Mouse (Mus musculus): ENCODE measurements around the gene Trim39. TPM values are rescaled to one million over a fixed set of nuclear protein-coding genes. Genes with fewer than 3 reads are reported as not detected.
A peak's percentile ranks its signal among the peaks of the same experiment; 100 is the strongest.

The Trim39 gene
- total and polyA plus RNA-seq, 2 experiments from 2014 or later: 14.3 to 23.5 TPM

DNA sequence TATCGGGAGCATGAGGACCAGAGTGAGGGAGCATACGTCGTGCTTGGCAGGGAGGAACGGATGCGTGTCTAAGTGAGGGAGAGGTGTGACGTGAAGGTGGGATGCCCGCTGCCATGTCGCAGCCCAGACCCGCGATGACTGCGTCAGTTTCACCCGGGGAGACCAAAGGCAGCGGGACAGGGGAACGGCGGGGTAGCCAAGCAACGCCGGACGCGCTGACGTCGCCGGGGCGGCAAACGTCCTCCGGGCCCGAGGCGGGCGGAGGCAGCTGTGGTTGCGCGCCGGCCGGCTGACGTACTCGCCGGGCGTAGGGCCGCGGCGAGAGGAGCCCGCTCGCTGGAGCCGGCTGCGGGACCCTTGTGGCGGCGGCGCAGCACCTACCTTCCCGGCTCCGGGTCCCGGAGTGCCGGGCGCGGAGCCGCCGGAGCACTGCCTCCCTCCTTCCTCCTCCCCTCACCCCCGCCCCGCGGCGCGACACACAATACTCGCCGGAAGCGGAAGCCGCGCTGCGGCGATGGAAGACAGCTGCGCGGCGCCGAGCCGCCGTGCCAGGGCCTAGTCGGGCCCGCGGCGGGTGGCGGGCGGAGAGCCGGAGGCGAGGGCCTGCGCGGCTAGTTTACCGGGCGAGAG is 976 bp downstream of the Trim39 start:
- no peaks in the 10 kb centered on the region for H3K9me3 ChIP-seq (ENCODE audit: low read length)
- peak overlapping the region; percentile 94 for H3K4me3 ChIP-seq (ENCODE audit: low read depth, low read length)
- peak; percentile 93 for ATAC-seq (ENCODE audit: low FRiP score)
- H3K27ac ChIP-seq (ENCODE audit: low read depth, low read length): peak overlapping the region; percentile 96
- H3K4me1 ChIP-seq (ENCODE audit: insufficient read depth, low read length): peaks cover 17% of the 10 kb centered on the region
- no peaks in the 10 kb centered on the region for H3K27me3 ChIP-seq (ENCODE audit: insufficient read depth, low read length)
- peaks cover 19% of the 10 kb centered on the region for H3K36me3 ChIP-seq (ENCODE audit: insufficient read depth, low read length)
- peak overlapping the region; percentile 96 for H3K9ac ChIP-seq (replicated peaks; ENCODE audit: low read length, poor library complexity, severe bottlenecking)
- peak; percentile 90 for DNase-seq (ENCODE audit: low spot score)
- under 1% methylated on average over 68 of the region's 84 CpGs for WGBS
- H3K4me2 ChIP-seq (ENCODE audit: low read depth, low read length, poor library complexity, severe bottlenecking): peak overlapping the region; percentile 88
- TF ChIP-seq CTCF (IDR thresholded peaks at IDR 0.05): no peak

DNA sequence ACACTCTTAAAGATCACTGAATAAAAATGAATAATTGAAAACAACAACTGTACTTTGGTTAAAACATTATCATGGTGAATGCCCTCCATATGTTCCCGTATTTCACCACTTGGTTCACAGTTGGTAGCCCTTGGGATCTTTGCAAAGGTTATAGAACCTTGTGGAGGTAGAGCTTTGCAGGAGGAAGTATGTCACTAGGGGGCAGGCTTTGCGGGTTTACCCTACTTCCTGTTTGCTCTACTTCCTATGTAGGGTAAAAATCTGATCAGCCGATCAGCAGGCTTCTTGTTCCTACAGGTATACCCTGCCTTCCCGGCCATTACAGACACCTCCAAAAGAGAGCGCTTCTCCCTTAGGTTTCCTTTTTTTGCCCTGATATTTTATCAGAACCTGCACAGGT is 6.2 kb downstream of the Trim39 start:
- no peak for ATAC-seq (ENCODE audit: low FRiP score)
- Histone ChIP-seq H3K36me3 (ENCODE audit: insufficient read depth, low read length) (peaks cover 39% of the 10 kb centered on the region), H3K4me2 (ENCODE audit: low read depth, low read length, poor library complexity, severe bottlenecking) (no peak overlapping the region), H3K4me1 (ENCODE audit: insufficient read depth, low read length) (no peaks in the 10 kb centered on the region; the same call in 1 of the 2 replicates), H3K27ac (ENCODE audit: low read depth, low read length) (no peak overlapping the region), H3K4me3 (ENCODE audit: low read depth, low read length) (no peak overlapping the region), H3K9ac (replicated peaks; ENCODE audit: low read length, poor library complexity, severe bottlenecking) (no peak overlapping the region), H3K9me3 (ENCODE audit: low read length) (no peaks in the 10 kb centered on the region), H3K27me3 (ENCODE audit: insufficient read depth, low read length) (no peaks in the 10 kb centered on the region)
- TF ChIP-seq CTCF (IDR thresholded peaks at IDR 0.05): peak; percentile 38
- no peak for DNase-seq (ENCODE audit: low spot score)
- WGBS: 77% methylated on average over 5 of the region's 5 CpGs

DNA sequence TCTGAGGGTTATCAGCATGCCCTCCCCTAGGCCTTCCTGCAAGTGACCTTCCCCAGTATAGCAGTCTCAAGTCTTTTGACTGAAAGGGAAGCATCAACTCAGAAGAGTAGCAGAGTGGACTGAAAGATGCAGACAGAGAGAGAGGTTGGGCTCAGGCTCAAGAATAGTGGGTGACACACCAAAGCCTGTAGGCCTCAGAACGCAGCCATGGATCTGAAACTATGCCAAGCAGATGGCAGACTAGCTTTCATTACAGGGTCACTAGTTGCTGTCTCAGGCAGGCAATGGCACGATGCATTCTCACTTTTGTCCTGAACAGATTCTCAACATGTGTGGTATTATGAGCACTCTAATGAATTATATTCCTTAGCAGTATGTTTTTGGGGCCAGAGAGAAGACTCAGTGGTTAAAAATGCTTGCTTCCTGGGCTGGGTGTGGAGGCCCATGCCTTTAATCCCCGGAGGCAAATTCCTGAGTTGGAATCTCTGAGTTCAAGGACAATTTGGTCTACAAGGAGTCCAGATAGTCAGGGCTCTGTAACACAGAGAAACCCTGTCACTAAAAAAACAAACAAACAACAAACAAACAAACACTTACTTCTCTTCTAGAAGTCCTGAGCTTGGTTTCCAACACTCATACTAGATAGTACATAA is 7.6 kb downstream of the Trim39 start:
- Histone ChIP-seq H3K4me2 (ENCODE audit: low read depth, low read length, poor library complexity, severe bottlenecking) (no peak overlapping the region), H3K4me1 (ENCODE audit: insufficient read depth, low read length) (no peaks in the 10 kb centered on the region), H3K27me3 (ENCODE audit: insufficient read depth, low read length) (no peaks in the 10 kb centered on the region), H3K9me3 (ENCODE audit: low read length) (no peaks in the 10 kb centered on the region), H3K4me3 (ENCODE audit: low read depth, low read length) (no peak overlapping the region), H3K36me3 (ENCODE audit: insufficient read depth, low read length) (peaks cover 54% of the 10 kb centered on the region), H3K9ac (replicated peaks; ENCODE audit: low read length, poor library complexity, severe bottlenecking) (no peak overlapping the region), H3K27ac (ENCODE audit: low read depth, low read length) (no peak overlapping the region)
- ATAC-seq (ENCODE audit: low FRiP score) (no peak), DNase-seq (ENCODE audit: low spot score) (no peak)
- 95% methylated on average over 3 of the region's 3 CpGs for WGBS
- TF ChIP-seq CTCF (IDR thresholded peaks at IDR 0.05): no peak

DNA sequence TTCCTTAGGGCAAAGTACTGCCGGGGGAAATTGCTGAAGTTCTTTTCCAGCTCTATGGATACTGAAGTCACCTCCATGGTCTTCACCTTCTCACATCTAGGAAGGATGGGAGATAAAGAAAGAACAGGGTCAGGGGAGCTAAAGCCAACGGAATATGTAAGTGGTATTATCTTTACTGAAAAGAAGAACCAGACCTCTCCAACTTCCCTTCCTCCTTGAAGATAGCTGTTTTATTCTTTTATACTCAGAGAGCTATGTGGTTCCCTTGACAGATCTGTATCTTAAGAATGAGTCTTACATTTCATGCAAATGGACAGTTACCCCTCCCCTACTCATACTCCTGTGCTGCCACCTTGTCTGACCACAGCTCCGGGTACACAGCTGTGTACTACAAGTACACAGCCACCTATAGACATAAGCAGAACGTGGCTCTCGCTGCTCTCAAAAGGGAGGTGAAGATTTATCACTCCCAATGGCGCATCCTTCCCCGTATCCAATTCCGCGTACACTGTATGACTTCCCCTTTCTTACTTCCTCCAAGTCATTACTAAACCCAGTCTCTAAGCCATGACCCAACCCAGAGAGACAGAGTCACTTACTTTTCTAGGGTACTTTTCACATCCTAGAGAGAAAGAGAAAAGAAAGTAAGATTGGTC is 10.4 kb downstream of the Trim39 start:
- 94% methylated on average over 9 of the region's 9 CpGs for WGBS
- Histone ChIP-seq H3K9me3 (ENCODE audit: low read length) (no peaks in the 10 kb centered on the region), H3K4me3 (ENCODE audit: low read depth, low read length) (no peak overlapping the region), H3K27me3 (ENCODE audit: insufficient read depth, low read length) (no peaks in the 10 kb centered on the region), H3K27ac (ENCODE audit: low read depth, low read length) (no peak overlapping the region), H3K9ac (replicated peaks; ENCODE audit: low read length, poor library complexity, severe bottlenecking) (no peak overlapping the region), H3K4me2 (ENCODE audit: low read depth, low read length, poor library complexity, severe bottlenecking) (no peak overlapping the region), H3K36me3 (ENCODE audit: insufficient read depth, low read length) (peaks cover 43% of the 10 kb centered on the region), H3K4me1 (ENCODE audit: insufficient read depth, low read length) (0 out of 2 replicates have a peak, but pooled peaks cover 2% of the 10 kb centered on the region)
- DNase-seq (ENCODE audit: low spot score): no peak
- no peak for TF ChIP-seq CTCF (IDR thresholded peaks at IDR 0.05)
- ATAC-seq (ENCODE audit: low FRiP score): no peak

DNA sequence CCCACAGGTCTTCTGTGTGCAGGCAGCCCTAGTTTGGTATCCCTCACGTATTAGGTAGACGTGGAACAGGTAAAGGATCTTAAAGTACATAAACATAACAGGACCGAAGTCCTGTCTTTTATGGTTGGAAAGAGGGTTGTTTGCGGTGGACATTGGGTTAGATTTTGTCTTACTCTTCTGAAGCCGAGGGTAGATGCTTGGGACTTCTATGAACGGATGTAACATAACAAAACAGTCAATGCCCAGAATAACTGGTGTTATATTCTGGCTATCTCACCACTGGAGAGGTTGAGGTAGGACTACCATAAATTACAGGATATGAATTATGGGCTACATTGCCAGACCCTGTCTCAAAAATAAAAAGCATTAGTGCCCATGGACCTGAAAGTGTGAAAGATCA is 14.1 kb downstream of the Trim39 start, which contains the start of gene Rpp21:
TSS of gene Rpp21 (minus strand) at position 101 of the 400 bp plus-strand sequence.
- peak within 1 kb of the TSS; percentile 80 for H3K4me3 ChIP-seq (ENCODE audit: low read depth, low read length)
- H3K4me2 ChIP-seq (ENCODE audit: low read depth, low read length, poor library complexity, severe bottlenecking): peak within 1 kb of the TSS; percentile 54
- peaks cover 35% of the 10 kb centered on the region for H3K36me3 ChIP-seq (ENCODE audit: insufficient read depth, low read length)
- ATAC-seq (ENCODE audit: low FRiP score): no peak
- H3K9ac ChIP-seq (replicated peaks; ENCODE audit: low read length, poor library complexity, severe bottlenecking): peak within 1 kb of the TSS; percentile 95
- peak within 1 kb of the TSS; percentile 94 for H3K27ac ChIP-seq (ENCODE audit: low read depth, low read length)
- 51% methylated on average over 6 of the region's 6 CpGs for WGBS
- no peaks in the 10 kb centered on the region for H3K27me3 ChIP-seq (ENCODE audit: insufficient read depth, low read length)
- 0 out of 2 replicates have a peak, but pooled peaks cover 4% of the 10 kb centered on the region for H3K4me1 ChIP-seq (ENCODE audit: insufficient read depth, low read length)
- DNase-seq (ENCODE audit: low spot score): no peak
- TF ChIP-seq CTCF (IDR thresholded peaks at IDR 0.05): no peak
- no peaks in the 10 kb centered on the region for H3K9me3 ChIP-seq (ENCODE audit: low read length)
